Comparison of ENCODE assay signal across 9 mouse cellular contexts in genomic region chr2:147256696-147257095, GRCm38 (mm10).
DNase-seq lines count a peak whose midpoint lies in the region; TF ChIP-seq lines count a peak whose summit lies in the region.
"Had no signal": no experiment of that assay in that cellular context is flagged by ENCODE, and none has a peak within 500 bp of the region (broad histone marks: within the 10 kb centered on the region; RNA-seq: fewer than 3 reads in every experiment).

No protein-coding gene starts in this region.

- TF ChIP-seq POLR2A in lung, adult 2 months (IDR thresholded peaks at IDR 0.05; ENCODE audit: borderline replicate concordance, extremely low read depth, low read depth, low read length), result no peak

- no peak overlapping the region for H3ac ChIP-seq in C2C12 (ENCODE audit: control insufficient read depth, insufficient read length, low read depth)

- peak; percentile 39 for TF ChIP-seq CTCF in C2C12 (IDR thresholded peaks at IDR 0.05; ENCODE audit: control insufficient read depth, insufficient read depth, insufficient read length)
- peak; percentile 89 for TF ChIP-seq CTCF in lung, adult 2 months (IDR thresholded peaks at IDR 0.05; ENCODE audit: insufficient read depth, low read length)

- H3K79me2 ChIP-seq in C2C12 (ENCODE audit: control insufficient read depth, insufficient read depth), result no peaks in the 10 kb centered on the region

- H3K36me3 ChIP-seq in C2C12 (ENCODE audit: control insufficient read depth, insufficient read depth), result no peaks in the 10 kb centered on the region
- H3K36me3 ChIP-seq: limb, embryonic 15.5 days had no signal

- no peaks in the 10 kb centered on the region for H3K4me1 ChIP-seq in lung, adult 2 months (ENCODE audit: control insufficient read depth, insufficient read depth, low read length)
- H3K4me1 ChIP-seq: limb, embryonic 15.5 days had no signal

- 24% methylated on average over 6 of the region's 6 CpGs for WGBS in large intestine, adult 2 months
- WGBS in lung, adult 2 months, result 24% methylated on average over 6 of the region's 6 CpGs

- H3K27me3 ChIP-seq in C2C12 (ENCODE audit: control insufficient read depth, insufficient read depth, insufficient read length), result no peaks in the 10 kb centered on the region
- H3K27me3 ChIP-seq: limb, embryonic 15.5 days had no signal

- H3K4me3 ChIP-seq in C2C12 (ENCODE audit: insufficient read depth, poor library complexity, severe bottlenecking), result no peak overlapping the region
- no peak overlapping the region for H3K4me3 ChIP-seq in lung, adult 2 months (replicated peaks; ENCODE audit: extremely low read depth, low read depth, low read length)
- H3K4me3 ChIP-seq: limb, embryonic 15.5 days had no signal

- peak; percentile 49 for DNase-seq in MN1 (ENCODE audit: low spot score)
- peak; percentile 10 for DNase-seq in cerebellum, adult 9-11 months
- DNase-seq in gastrocnemius, postnatal 10 days, result peak; percentile 67
- DNase-seq in large intestine, adult 2 months (ENCODE audit: low read depth, low spot score), result peak; percentile 4
- DNase-seq in lung, adult 2 months, result peak; percentile 63
- peak; percentile 46 to 64 for DNase-seq in right cerebral cortex, adult 2 months (ENCODE audit: low spot score in 2 of 2)
- no peak for DNase-seq in T-cell, adult 2 months (ENCODE audit: low spot score)

- H3K79me3 ChIP-seq in C2C12 (ENCODE audit: low read depth), result no peaks in the 10 kb centered on the region

TF ChIP-seq in C2C12, 6 proteins besides CTCF, POLR2A, EP300 and RAD21:
- TF ChIP-seq USF1 (IDR thresholded peaks at IDR 0.05; ENCODE audit: low read depth) (no peak), MYOD1 (IDR thresholded peaks at IDR 0.05; ENCODE audit: control insufficient read depth, insufficient read length, low read depth) (no peak), MAX (IDR thresholded peaks at IDR 0.05) (no peak), MYOG (IDR thresholded peaks at IDR 0.05; ENCODE audit: control insufficient read depth, extremely low read depth, insufficient read length) (no peak), FOSL1 (IDR thresholded peaks at IDR 0.05; ENCODE audit: insufficient read depth, low read length, poor library complexity, severe bottlenecking) (no peak), CEBPB (IDR thresholded peaks at IDR 0.05; ENCODE audit: low read depth) (no peak)
